Mouse (Mus musculus): ENCODE results near the gene Cenpa. TPM values are rescaled to one million over a fixed set of nuclear protein-coding genes. Genes with fewer than 3 reads are reported as not detected.

Gene Cenpa
- polyA plus RNA-seq, 1 experiment from 2014 or later = 290 TPM

DNA sequence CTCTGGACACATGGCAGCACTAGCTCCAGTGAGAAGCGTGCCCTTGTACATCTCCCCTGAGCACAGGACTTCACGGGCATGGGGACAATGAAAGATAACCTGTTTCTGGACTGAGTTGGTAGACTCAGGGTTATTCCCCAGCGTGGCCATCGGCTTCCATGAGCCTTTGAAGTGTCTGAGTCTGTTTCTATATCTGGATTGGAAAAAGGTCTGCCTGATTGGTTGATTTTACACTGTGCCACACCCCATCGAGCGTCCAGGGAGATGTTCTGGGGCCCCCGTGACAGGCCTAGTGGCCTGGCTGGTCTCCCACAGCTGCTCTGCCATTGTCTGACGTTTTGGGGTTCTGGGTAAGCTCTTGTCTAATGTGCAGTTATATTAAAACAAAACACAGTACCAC, 11.5 kb upstream of the Cenpa start:
- H3K4me3 ChIP-seq (ENCODE audit: control insufficient read depth in 1 of 2, insufficient read depth in 1 of 2, low read depth in 1 of 2, low read length in 2 of 2) = no peak overlapping the region
- 0 out of 4 replicates have a peak overlapping the region, but pooled peaks of 1 of the 2 experiments have one; percentile 6 for H3K27ac ChIP-seq (replicated peaks in 1 of 2; ENCODE audit: control insufficient read depth in 1 of 2, insufficient read depth in 1 of 2, low read depth in 2 of 2, low read length in 2 of 2)
- peaks cover 66% of the 10 kb centered on the region for H3K36me3 ChIP-seq (ENCODE audit: control insufficient read depth, insufficient read depth, low read length)
- ATAC-seq (ENCODE audit: insufficient number of reproducible peaks, insufficient read depth, low FRiP score, low read depth) = no peak
- H3K9ac ChIP-seq (ENCODE audit: low read length) = no peak overlapping the region
- no peak overlapping the region for H3K4me2 ChIP-seq (ENCODE audit: low read length)
- no peaks in the 10 kb centered on the region for H3K9me3 ChIP-seq (ENCODE audit: control insufficient read depth, low read length)
- H3K4me1 ChIP-seq (ENCODE audit: control insufficient read depth in 2 of 2, insufficient read depth in 2 of 2, low read length in 2 of 2) = peaks cover 6 to 10% of the 10 kb centered on the region in 2 experiments; a peak in 3 of 4 replicates
- H3K27me3 ChIP-seq (ENCODE audit: control insufficient read depth, insufficient read depth, low read length) = no peaks in the 10 kb centered on the region
- 48% methylated on average over 8 of the region's 8 CpGs for WGBS

DNA sequence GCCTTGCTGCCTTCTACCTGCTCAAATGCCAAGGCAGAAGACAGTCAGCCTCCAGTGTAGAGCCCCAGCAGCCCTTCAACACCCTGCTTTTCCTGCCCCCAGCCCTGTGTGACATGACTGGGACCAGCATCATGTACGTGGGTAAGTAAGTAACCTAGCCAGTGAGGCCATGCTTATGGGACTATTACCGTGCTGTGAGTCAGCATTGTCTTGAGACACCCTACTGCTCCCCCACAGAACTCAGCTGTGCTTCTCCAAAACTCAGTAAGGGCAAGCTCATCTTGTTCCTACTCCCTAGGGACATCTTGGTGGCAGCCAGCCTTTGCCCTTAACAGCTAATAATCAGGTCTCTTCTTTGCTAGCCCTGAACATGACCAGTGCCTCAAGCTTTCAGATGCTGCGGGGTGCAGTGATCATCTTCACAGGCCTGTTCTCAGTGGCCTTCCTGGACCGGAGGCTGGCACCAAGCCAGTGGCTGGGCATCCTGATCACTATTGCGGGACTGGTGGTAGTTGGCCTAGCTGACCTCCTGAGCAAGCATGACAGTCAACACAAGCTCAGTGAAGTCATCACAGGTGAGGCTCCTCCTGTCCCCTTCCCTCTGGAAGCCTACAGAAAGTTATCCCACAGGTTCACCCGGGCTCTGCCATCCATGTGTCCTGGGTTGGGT, 10.9 kb upstream of the Cenpa start:
- Histone ChIP-seq H3K4me3 (ENCODE audit: control insufficient read depth in 1 of 2, insufficient read depth in 1 of 2, low read depth in 1 of 2, low read length in 2 of 2) (no peak overlapping the region), H3K27ac (replicated peaks in 1 of 2; ENCODE audit: control insufficient read depth in 1 of 2, insufficient read depth in 1 of 2, low read depth in 2 of 2, low read length in 2 of 2) (0 out of 4 replicates have a peak overlapping the region, but pooled peaks of 1 of the 2 experiments have one; percentile 6), H3K27me3 (ENCODE audit: control insufficient read depth, insufficient read depth, low read length) (no peaks in the 10 kb centered on the region), H3K4me1 (ENCODE audit: control insufficient read depth in 2 of 2, insufficient read depth in 2 of 2, low read length in 2 of 2) (peaks cover 5 to 8% of the 10 kb centered on the region in 2 experiments; a peak in 3 of 4 replicates), H3K36me3 (ENCODE audit: control insufficient read depth, insufficient read depth, low read length) (peaks cover 66% of the 10 kb centered on the region), H3K4me2 (ENCODE audit: low read length) (no peak overlapping the region), H3K9ac (ENCODE audit: low read length) (no peak overlapping the region), H3K9me3 (ENCODE audit: control insufficient read depth, low read length) (no peaks in the 10 kb centered on the region)
- WGBS = 86% methylated on average over 6 of the region's 6 CpGs
- no peak for ATAC-seq (ENCODE audit: insufficient number of reproducible peaks, insufficient read depth, low FRiP score, low read depth)

DNA sequence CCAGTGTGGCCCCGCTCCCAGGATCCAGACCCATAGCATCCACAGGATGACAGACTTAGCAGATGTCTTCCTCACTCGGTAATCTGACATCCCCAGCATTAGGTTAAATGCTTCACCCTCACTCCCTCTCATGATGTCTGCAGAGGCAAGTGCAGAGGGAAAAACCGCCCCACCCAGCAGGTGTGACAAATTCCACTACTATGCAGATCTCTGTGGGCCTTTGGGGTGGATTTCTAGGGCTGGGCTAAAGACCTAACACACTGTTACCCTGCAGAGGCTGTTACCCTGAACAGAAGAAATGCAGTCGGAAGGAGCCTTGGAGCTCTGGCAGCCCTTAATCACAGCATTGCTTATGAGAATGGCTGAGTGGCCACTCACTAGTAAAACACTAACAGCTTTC, 7.5 kb upstream of the Cenpa start:
- Histone ChIP-seq H3K27me3 (ENCODE audit: control insufficient read depth, insufficient read depth, low read length) (no peaks in the 10 kb centered on the region), H3K4me3 (ENCODE audit: control insufficient read depth in 1 of 2, insufficient read depth in 1 of 2, low read depth in 1 of 2, low read length in 2 of 2) (no peak overlapping the region), H3K9ac (ENCODE audit: low read length) (no peak overlapping the region), H3K4me2 (ENCODE audit: low read length) (no peak overlapping the region), H3K4me1 (ENCODE audit: control insufficient read depth in 2 of 2, insufficient read depth in 2 of 2, low read length in 2 of 2) (peaks cover 3% of the 10 kb centered on the region in 2 experiments; a peak in 2 of 4 replicates), H3K36me3 (ENCODE audit: control insufficient read depth, insufficient read depth, low read length) (peaks cover 45% of the 10 kb centered on the region), H3K27ac (replicated peaks in 1 of 2; ENCODE audit: control insufficient read depth in 1 of 2, insufficient read depth in 1 of 2, low read depth in 2 of 2, low read length in 2 of 2) (no peak overlapping the region), H3K9me3 (ENCODE audit: control insufficient read depth, low read length) (0 out of 2 replicates have a peak, but pooled peaks cover 3% of the 10 kb centered on the region)
- no peak for ATAC-seq (ENCODE audit: insufficient number of reproducible peaks, insufficient read depth, low FRiP score, low read depth)
- WGBS = 74% methylated on average over 4 of the region's 4 CpGs

DNA sequence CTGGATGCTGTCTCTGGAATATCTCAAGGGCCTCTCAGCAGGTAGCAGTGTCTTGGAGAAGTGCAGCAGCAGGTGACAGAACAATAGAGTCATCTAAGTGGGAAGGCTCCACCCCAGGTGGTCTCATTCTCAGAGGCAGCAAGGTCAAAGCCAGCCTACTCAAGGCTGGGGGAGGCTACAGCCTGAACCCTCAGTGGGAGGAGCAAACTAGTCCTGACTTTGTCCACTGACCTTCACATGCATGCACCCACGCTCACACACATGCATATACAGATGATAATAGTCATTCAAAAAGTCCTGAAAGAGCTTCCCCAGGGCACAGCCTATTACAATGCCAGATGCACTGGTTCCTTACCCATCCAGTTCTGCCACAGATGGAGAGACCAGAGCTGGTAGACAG, 6.3 kb upstream of the Cenpa start:
- no peak for ATAC-seq (ENCODE audit: insufficient number of reproducible peaks, insufficient read depth, low FRiP score, low read depth)
- 83% methylated on average over 1 of the region's 1 CpGs for WGBS
- peaks cover 38% of the 10 kb centered on the region for H3K36me3 ChIP-seq (ENCODE audit: control insufficient read depth, insufficient read depth, low read length)
- H3K27me3 ChIP-seq (ENCODE audit: control insufficient read depth, insufficient read depth, low read length) = no peaks in the 10 kb centered on the region
- no peaks in the 10 kb centered on the region; a peak in 1 of 4 replicates for H3K4me1 ChIP-seq (ENCODE audit: control insufficient read depth in 2 of 2, insufficient read depth in 2 of 2, low read length in 2 of 2)
- H3K4me2 ChIP-seq (ENCODE audit: low read length) = no peak overlapping the region
- no peak overlapping the region for H3K9ac ChIP-seq (ENCODE audit: low read length)
- no peak overlapping the region for H3K27ac ChIP-seq (replicated peaks in 1 of 2; ENCODE audit: control insufficient read depth in 1 of 2, insufficient read depth in 1 of 2, low read depth in 2 of 2, low read length in 2 of 2)
- no peak overlapping the region for H3K4me3 ChIP-seq (ENCODE audit: control insufficient read depth in 1 of 2, insufficient read depth in 1 of 2, low read depth in 1 of 2, low read length in 2 of 2)
- 0 out of 2 replicates have a peak, but pooled peaks cover 3% of the 10 kb centered on the region for H3K9me3 ChIP-seq (ENCODE audit: control insufficient read depth, low read length)

DNA sequence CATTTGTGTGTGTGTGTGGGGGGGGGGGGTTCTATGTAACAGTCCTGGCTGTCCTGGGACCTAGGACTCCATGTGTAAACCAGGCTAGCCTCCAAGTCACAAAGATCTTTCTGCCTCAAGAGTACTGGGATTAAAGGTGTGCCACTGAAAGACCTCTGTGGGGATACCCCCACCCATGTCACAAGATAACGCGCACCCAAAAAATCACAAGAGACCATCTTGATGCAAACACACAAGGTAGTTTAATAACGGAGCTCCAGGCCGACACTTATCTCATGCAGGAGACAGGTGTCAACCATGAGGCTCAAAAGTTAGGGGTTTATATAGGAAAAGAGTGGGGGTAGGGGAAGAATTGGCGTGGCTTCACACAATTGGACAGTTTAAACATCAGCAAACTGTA, 5.8 kb upstream of the Cenpa start:
- ATAC-seq (ENCODE audit: insufficient number of reproducible peaks, insufficient read depth, low FRiP score, low read depth) = no peak
- no peaks in the 10 kb centered on the region for H3K4me1 ChIP-seq (ENCODE audit: control insufficient read depth in 2 of 2, insufficient read depth in 2 of 2, low read length in 2 of 2)
- 0 out of 2 replicates have a peak, but pooled peaks cover 3% of the 10 kb centered on the region for H3K9me3 ChIP-seq (ENCODE audit: control insufficient read depth, low read length)
- no peak overlapping the region for H3K4me2 ChIP-seq (ENCODE audit: low read length)
- WGBS = 96% methylated on average over 5 of the region's 5 CpGs
- no peak overlapping the region for H3K9ac ChIP-seq (ENCODE audit: low read length)
- no peak overlapping the region for H3K27ac ChIP-seq (replicated peaks in 1 of 2; ENCODE audit: control insufficient read depth in 1 of 2, insufficient read depth in 1 of 2, low read depth in 2 of 2, low read length in 2 of 2)
- H3K36me3 ChIP-seq (ENCODE audit: control insufficient read depth, insufficient read depth, low read length) = peaks cover 32% of the 10 kb centered on the region
- H3K4me3 ChIP-seq (ENCODE audit: control insufficient read depth in 1 of 2, insufficient read depth in 1 of 2, low read depth in 1 of 2, low read length in 2 of 2) = no peak overlapping the region
- no peaks in the 10 kb centered on the region for H3K27me3 ChIP-seq (ENCODE audit: control insufficient read depth, insufficient read depth, low read length)

DNA sequence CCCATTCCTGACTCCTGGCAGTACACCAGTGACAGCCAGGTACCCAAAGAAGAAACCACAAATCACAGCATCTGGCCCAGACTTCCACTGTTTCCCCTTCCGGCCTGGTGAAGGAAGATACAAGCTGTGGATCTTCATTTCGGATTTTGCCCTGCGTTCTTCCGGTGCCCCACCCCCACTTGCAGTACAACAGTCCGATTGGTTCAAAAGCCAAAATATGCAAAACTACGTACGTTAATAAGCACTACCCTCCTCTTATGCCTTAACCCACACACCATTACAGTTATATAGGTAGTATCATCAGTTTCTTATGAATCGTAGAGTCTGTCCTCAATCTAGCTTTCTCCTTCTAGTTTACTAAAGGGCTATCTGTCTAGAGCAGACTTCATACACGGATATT, 1.2 kb upstream of the Cenpa start:
- Histone ChIP-seq H3K27me3 (ENCODE audit: control insufficient read depth, insufficient read depth, low read length) (no peaks in the 10 kb centered on the region), H3K4me1 (ENCODE audit: control insufficient read depth in 2 of 2, insufficient read depth in 2 of 2, low read length in 2 of 2) (peaks cover 6 to 20% of the 10 kb centered on the region in 2 experiments), H3K4me2 (ENCODE audit: low read length) (no peak overlapping the region), H3K27ac (replicated peaks in 1 of 2; ENCODE audit: control insufficient read depth in 1 of 2, insufficient read depth in 1 of 2, low read depth in 2 of 2, low read length in 2 of 2) (no peak overlapping the region), H3K9me3 (ENCODE audit: control insufficient read depth, low read length) (0 out of 2 replicates have a peak, but pooled peaks cover 3% of the 10 kb centered on the region), H3K36me3 (ENCODE audit: control insufficient read depth, insufficient read depth, low read length) (peaks cover 15% of the 10 kb centered on the region), H3K4me3 (ENCODE audit: control insufficient read depth in 1 of 2, insufficient read depth in 1 of 2, low read depth in 1 of 2, low read length in 2 of 2) (no peak overlapping the region), H3K9ac (ENCODE audit: low read length) (no peak overlapping the region)
- 85% methylated on average over 9 of the region's 9 CpGs for WGBS
- ATAC-seq (ENCODE audit: insufficient number of reproducible peaks, insufficient read depth, low FRiP score, low read depth) = no peak

DNA sequence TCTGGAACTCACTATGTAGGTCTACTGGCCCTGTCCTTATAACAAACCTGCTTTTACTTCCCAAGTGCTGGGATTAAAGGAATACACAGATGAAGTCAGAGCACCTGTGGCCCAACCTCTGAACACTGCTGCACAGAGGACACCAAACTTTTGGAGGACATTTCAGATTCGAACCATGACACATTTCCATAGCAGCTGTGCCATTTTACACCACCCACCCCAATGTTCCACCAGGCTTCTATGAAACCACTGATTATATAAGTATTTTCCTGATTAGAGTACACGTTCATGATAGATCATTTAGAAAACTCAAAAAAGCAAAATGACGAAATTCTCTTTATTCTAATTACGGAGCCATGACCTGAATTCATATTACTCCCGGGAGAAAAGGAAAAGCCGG, 609 bp upstream of the Cenpa start:
- Histone ChIP-seq H3K27ac (replicated peaks in 1 of 2; ENCODE audit: control insufficient read depth in 1 of 2, insufficient read depth in 1 of 2, low read depth in 2 of 2, low read length in 2 of 2) (peak overlapping the region; percentile 94 to 95), H3K36me3 (ENCODE audit: control insufficient read depth, insufficient read depth, low read length) (peaks cover 21% of the 10 kb centered on the region), H3K27me3 (ENCODE audit: control insufficient read depth, insufficient read depth, low read length) (no peaks in the 10 kb centered on the region), H3K4me3 (ENCODE audit: control insufficient read depth in 1 of 2, insufficient read depth in 1 of 2, low read depth in 1 of 2, low read length in 2 of 2) (peak overlapping the region; percentile 45 to 72), H3K9ac (ENCODE audit: low read length) (peak overlapping the region; percentile 73), H3K9me3 (ENCODE audit: control insufficient read depth, low read length) (0 out of 2 replicates have a peak, but pooled peaks cover 3% of the 10 kb centered on the region), H3K4me2 (ENCODE audit: low read length) (peak overlapping the region; percentile 71), H3K4me1 (ENCODE audit: control insufficient read depth in 2 of 2, insufficient read depth in 2 of 2, low read length in 2 of 2) (peaks cover 6 to 20% of the 10 kb centered on the region in 2 experiments)
- no peak for ATAC-seq (ENCODE audit: insufficient number of reproducible peaks, insufficient read depth, low FRiP score, low read depth)
- 41% methylated on average over 6 of the region's 6 CpGs for WGBS
